Mouse (Mus musculus) E14TG2a.4 (cell line): ENCODE results near the gene Ppfibp2.

Experiments used
- CTCF ChIP-seq: conservative IDR thresholded peaks from 2 replicates; pipeline ENCODE4 v1.5.1; 2014; ENCODE audit warnings: low read length
- NANOG ChIP-seq: IDR thresholded peaks from 2 replicates; pipeline ENCODE4 v1.6.1; 2014; ENCODE audit warnings: borderline replicate concordance, low read length, mixed read lengths
- POU5F1 ChIP-seq: IDR thresholded peaks from 2 replicates; pipeline ENCODE4 v1.6.1; 2014; ENCODE audit warnings: low read length, borderline replicate concordance

DNA sequence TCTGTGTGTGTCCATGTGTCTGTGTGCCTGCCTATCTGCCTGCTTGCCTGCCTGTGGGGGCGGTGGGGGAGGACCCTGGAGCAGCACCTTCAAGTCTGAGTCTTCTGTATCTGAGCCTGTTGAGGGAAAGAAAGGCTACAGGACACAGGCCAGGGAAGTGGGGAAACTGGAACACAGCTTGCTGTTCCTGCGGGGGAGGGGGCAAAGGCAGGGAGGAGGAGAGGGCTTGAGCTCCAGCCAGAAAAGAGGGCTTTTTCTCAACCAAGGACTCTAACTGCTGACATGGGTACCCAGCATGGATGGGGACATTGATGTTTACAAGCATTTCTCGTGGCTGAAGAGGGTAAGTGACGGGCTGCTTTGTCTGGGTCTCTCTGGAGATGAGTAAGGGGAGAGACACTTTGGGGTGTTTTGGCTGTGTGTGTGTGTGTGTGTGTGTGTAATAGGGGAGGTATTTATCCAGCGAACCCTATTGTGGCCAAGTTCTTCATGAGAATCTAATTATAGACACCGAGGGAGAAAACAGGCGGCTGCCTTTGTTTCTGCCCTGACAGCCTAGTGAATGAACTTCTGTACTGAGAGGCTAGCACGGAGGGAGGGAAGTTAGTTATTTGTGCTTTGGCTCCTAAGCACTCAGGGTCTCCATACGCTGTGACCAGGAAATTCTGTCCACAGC, 70.7 kb downstream of the Ppfibp2 start:
- TF ChIP-seq CTCF (no peak), POU5F1 (no peak), NANOG (no peak)
